Mouse (Mus musculus) megakaryocyte, embryonic 14.5 days (primary cell): Measurements from ENCODE around the gene Hist1h2bh.
"Not testable (repeated sequence)": the region's sequence is repeated elsewhere in the genome, so short reads cannot be mapped to it uniquely, and the experiment has no call there.

Source experiments
- FLI1 ChIP-seq: IDR thresholded peaks from 2 replicates; pipeline ENCODE4 v1.6.1; 2012; ENCODE audit warnings: low read length, inconsistent platforms, mixed read lengths
- GATA1 ChIP-seq: IDR thresholded peaks from 3 replicates; pipeline ENCODE4 v1.6.1; 2012; ENCODE audit warnings: mixed read lengths, low read length, inconsistent platforms, borderline replicate concordance

GRCm38 (mm10) chr13:23542999-23543607 lies at the start of gene Hist1h2bh:
- TF ChIP-seq GATA1, FLI1: not testable (repeated sequence)
